Mouse (Mus musculus) cerebellum, adult 2 months (tissue): ENCODE measurements around the gene Rwdd3.

Experiments
- CTCF ChIP-seq: fragments of 200-500 bp; IDR thresholded peaks from 2 replicates; pipeline ENCODE4 v1.5.1; 2011; ENCODE audit warnings: low read depth, mild to moderate bottlenecking, control low read depth, low read length, moderate library complexity, borderline replicate concordance; ENCODE audit not compliant: insufficient read depth
- POLR2A ChIP-seq: fragments of 200-500 bp; IDR thresholded peaks from 2 replicates; pipeline ENCODE4 v1.6.1; 2011; ENCODE audit warnings: low read length, control low read depth, borderline replicate concordance; ENCODE audit not compliant: insufficient read depth

- TF ChIP-seq CTCF, result no peak
- no peak for TF ChIP-seq POLR2A
Measured at GRCm38 (mm10) chr3:121107481-121107880, 64.0 kb downstream of the Rwdd3 start.
